Mouse (Mus musculus) thymus, adult 2 months (tissue): ENCODE results near the gene Galnt7.

Source experiments
- CTCF ChIP-seq: fragments of 200-500 bp; IDR thresholded peaks from 2 replicates; pipeline ENCODE4 v1.5.1; 2012; ENCODE audit warnings: mild to moderate bottlenecking, control low read depth, low read length, moderate library complexity, borderline replicate concordance; ENCODE audit not compliant: control insufficient read depth, poor library complexity, insufficient read depth; ENCODE audit errors: extremely low read depth
- POLR2A ChIP-seq: fragments of 200-500 bp; IDR thresholded peaks from 2 replicates; pipeline ENCODE4 v1.6.1; 2012; ENCODE audit warnings: mild to moderate bottlenecking, low read length, control low read depth, moderate library complexity; ENCODE audit not compliant: control insufficient read depth, poor library complexity, insufficient read depth; ENCODE audit errors: extremely low read depth

DNA sequence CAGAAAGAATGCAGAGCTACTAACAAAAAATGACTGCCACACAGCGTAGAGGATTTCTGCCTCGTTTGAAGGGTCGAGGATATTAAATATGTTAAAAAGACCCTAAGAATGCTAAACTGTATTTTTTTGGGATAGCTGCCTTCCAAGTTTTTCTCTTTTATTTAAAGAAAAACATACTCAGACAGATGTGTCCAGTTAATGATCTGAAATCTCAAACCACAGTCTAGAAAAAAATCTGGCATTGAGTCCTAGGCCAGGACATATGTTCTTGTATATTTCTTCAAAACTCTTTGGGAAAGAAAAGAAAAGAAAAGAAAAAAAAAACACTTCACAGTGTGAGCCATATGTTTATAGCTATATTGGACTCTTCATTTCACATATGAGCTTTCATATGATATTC, 90.1 kb downstream of the Galnt7 start:
- TF ChIP-seq CTCF (no peak), POLR2A (no peak)
